Mouse (Mus musculus) embryonic facial prominence, embryonic 14.5 days (tissue): Measurements from ENCODE around the gene Ogdhl. TPM values are rescaled to one million over a fixed set of nuclear protein-coding genes. Genes with fewer than 3 reads are reported as not detected.
"Not testable (repeated sequence)": the region's sequence is repeated elsewhere in the genome, so short reads cannot be mapped to it uniquely, and the experiment has no call there.

Experiments used
- ATAC-seq: fragments of 200-750 bp; cut with Nextera tagmentation; 2 replicates; pipeline ENCODE4 v1.8.0; 2017; ENCODE audit warnings: low read depth, moderate number of reproducible peaks, moderate TSS enrichment
- DNase-seq: peaks from one replicate; pipeline ENCODE4 v3.0.0-alpha.2; 2015; ENCODE audit warnings: low spot score
- H3K27ac ChIP-seq: fragments of 300-500 bp; sonication (generic); replicated peaks from 2 replicates; pipeline ENCODE4 v1.5.1; 2014; ENCODE audit warnings: low read depth, mild to moderate bottlenecking, low read length, moderate library complexity
- H3K27me3 ChIP-seq: fragments of 300-500 bp; sonication (generic); replicated peaks from 2 replicates; pipeline ENCODE4 v1.6.1; 2014; ENCODE audit warnings: low read length; ENCODE audit not compliant: control insufficient read depth, insufficient read depth
- H3K36me3 ChIP-seq: fragments of 300-500 bp; sonication (generic); 2 replicates; pipeline ENCODE4 v1.6.1; 2014; ENCODE audit warnings: low read length, mixed read lengths; ENCODE audit not compliant: control insufficient read depth, insufficient read depth
- H3K4me1 ChIP-seq: fragments of 300-500 bp; sonication (generic); 2 replicates; pipeline ENCODE4 v1.6.1; 2014; ENCODE audit warnings: antibody characterized with exemption, low read length; ENCODE audit not compliant: control insufficient read depth, insufficient read depth
- H3K4me2 ChIP-seq: fragments of 300-500 bp; sonication (generic); 2 replicates; pipeline ENCODE4 v1.6.1; 2014; ENCODE audit warnings: low read depth, mild to moderate bottlenecking, low read length, moderate library complexity, mixed read lengths
- H3K4me3 ChIP-seq: fragments of 300-500 bp; sonication (generic); 2 replicates; pipeline ENCODE4 v1.5.1; 2014; ENCODE audit warnings: low read depth, mild to moderate bottlenecking, low read length
- H3K9ac ChIP-seq: fragments of 300-500 bp; sonication (generic); 2 replicates; pipeline ENCODE4 v1.6.1; 2014; ENCODE audit warnings: low read depth, mild to moderate bottlenecking, low read length, moderate library complexity, mixed read lengths
- H3K9me3 ChIP-seq: fragments of 300-500 bp; sonication (generic); 2 replicates; pipeline ENCODE4 v1.6.1; 2016; ENCODE audit warnings: low read length; ENCODE audit not compliant: control insufficient read depth
- whole genome bisulfite sequencing: fragments of 180-500 bp; shearing (Covaris S2); extraction: QIAGEN DNeasy Blood & Tissue Kit; methylation state at CpG from one replicate; pipeline ENCODE4 v1.1.7; 2014; 5-methylcytosine and 5-hydroxymethylcytosine counted together
- polyA plus RNA-seq: library from polyadenylated mRNA; unstranded; fragments of >200 nt; fragmentation: Nextera tagmentation; extraction: Ambion mirVana; gene quantifications from 2 replicates; pipeline ENCODE4 v1.2.1, GENCODE M21; 2014

Ogdhl gene
- polyA plus RNA-seq, 1 experiment from 2014 or later: 9.5 TPM

DNA sequence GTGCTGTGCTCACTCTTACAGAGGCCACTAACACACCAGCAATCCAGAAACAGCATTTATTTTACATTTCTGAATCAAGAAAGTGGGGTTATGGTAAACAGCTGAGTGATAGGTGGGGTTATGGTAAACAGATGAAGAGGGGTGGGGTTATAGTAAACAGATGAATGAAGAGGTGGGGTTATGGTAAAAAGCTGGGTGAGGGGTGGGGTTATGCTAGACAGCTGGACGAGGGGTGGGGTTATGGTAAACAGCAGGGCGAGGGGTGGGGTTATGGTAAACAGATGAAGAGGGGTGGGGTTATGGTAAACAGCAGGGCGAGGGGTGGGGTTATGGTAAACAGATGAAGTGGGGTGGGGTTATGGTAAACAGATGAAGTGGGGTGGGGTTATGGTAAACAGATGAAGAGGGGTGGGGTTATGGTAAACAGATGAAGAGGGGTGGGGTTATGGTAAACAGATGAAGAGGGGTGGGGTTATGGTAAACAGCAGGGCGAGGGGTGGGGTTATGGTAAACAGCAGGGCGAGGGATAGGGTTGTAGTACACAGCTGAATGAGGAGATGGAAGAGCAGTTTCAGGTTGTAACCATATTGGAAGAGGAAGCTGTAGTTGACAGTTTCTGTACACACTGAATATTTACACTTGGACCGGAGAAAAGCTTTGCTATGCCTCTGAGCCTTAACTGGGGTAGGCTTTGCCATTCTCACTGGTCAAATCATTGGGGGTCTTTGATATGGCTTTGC lies 29.5 kb downstream of the Ogdhl start:
- not testable (repeated sequence) for H3K27ac ChIP-seq, H3K4me3 ChIP-seq, H3K9me3 ChIP-seq, DNase-seq, ATAC-seq, H3K4me2 ChIP-seq, H3K4me1 ChIP-seq, H3K9ac ChIP-seq, H3K27me3 ChIP-seq
- H3K36me3 ChIP-seq: peaks cover 12% of the 10 kb centered on the region; the same call in 1 of the 2 replicates
- 30% methylated on average over 6 of the region's 6 CpGs for WGBS

- Histone ChIP-seq H3K4me1 (no peaks in the 10 kb centered on the region), H3K9ac (no peak overlapping the region)
Observed at GRCm38 (mm10) chr14:32364359-32364758, 42.5 kb downstream of the Ogdhl start.

GRCm38 (mm10) chr14:32369756-32370155 lies 47.9 kb downstream of the Ogdhl start:
- ATAC-seq: no peak
- no peaks in the 10 kb centered on the region for H3K36me3 ChIP-seq

More at GRCm38 (mm10) chr14:32364359-32364758, 42.5 kb downstream of the Ogdhl start:
- 42% methylated on average over 6 of the region's 7 CpGs for WGBS
- Histone ChIP-seq H3K4me2 (no peak overlapping the region), H3K4me3 (no peak overlapping the region), H3K27me3 (no peaks in the 10 kb centered on the region), H3K36me3 (no peaks in the 10 kb centered on the region), H3K27ac (no peak overlapping the region), H3K9me3 (peaks cover 4% of the 10 kb centered on the region)
- ATAC-seq: no peak
- no peak for DNase-seq

DNA sequence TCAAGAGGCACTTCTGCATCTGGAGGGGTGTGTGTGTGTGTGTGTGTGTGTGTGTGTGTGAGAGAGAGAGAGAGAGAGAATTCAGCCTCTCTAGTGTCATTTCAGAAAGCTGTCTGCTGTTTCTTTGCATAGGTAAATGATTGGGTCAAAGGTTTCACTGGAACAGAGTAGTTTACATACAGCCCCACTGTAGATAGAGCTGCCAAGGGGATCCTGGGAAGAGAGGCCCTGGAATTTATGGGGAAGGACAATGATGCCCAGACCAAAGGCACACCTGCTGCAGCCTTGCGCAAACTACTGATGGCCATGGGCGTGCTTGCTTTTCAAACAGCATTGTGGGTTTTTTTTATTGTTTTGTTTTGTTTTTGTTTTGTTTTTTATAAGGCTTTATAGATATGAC lies 50.7 kb downstream of the Ogdhl start:
- H3K9me3 ChIP-seq: no peaks in the 10 kb centered on the region
- H3K27ac ChIP-seq: no peak overlapping the region
- H3K4me2 ChIP-seq: no peak overlapping the region
- ATAC-seq: no peak
- no peak overlapping the region for H3K4me3 ChIP-seq
- no peak overlapping the region for H3K9ac ChIP-seq
- 86% methylated on average over 2 of the region's 2 CpGs for WGBS
- H3K4me1 ChIP-seq: no peaks in the 10 kb centered on the region
- no peaks in the 10 kb centered on the region for H3K36me3 ChIP-seq
- H3K27me3 ChIP-seq: no peaks in the 10 kb centered on the region
- DNase-seq: no peak

More at GRCm38 (mm10) chr14:32369756-32370155, 47.9 kb downstream of the Ogdhl start:
- no peak overlapping the region for H3K4me3 ChIP-seq
- no peak for DNase-seq
- WGBS: 66% methylated on average over 7 of the region's 7 CpGs
- no peak overlapping the region for H3K4me2 ChIP-seq
- H3K9ac ChIP-seq: no peak overlapping the region
- no peaks in the 10 kb centered on the region for H3K9me3 ChIP-seq
- no peaks in the 10 kb centered on the region for H3K4me1 ChIP-seq
- no peak overlapping the region for H3K27ac ChIP-seq
- H3K27me3 ChIP-seq: no peaks in the 10 kb centered on the region

GRCm38 (mm10) chr14:32379395-32380098 lies 57.7 kb downstream of the Ogdhl start:
- Histone ChIP-seq H3K36me3 (no peaks in the 10 kb centered on the region), H3K27me3 (peaks cover 18% of the 10 kb centered on the region), H3K4me2 (no peak overlapping the region; the same call in 1 of the 2 replicates), H3K4me3 (no peak overlapping the region), H3K27ac (no peak overlapping the region), H3K9me3 (no peaks in the 10 kb centered on the region), H3K4me1 (peaks cover 6% of the 10 kb centered on the region; the same call in 1 of the 2 replicates), H3K9ac (no peak overlapping the region)
- DNase-seq (peak; percentile 24), ATAC-seq (no peak)
- 11% methylated on average over 22 of the region's 22 CpGs for WGBS

- WGBS: 40% methylated on average over 3 of the region's 3 CpGs
Observed at GRCm38 (mm10) chr14:32380099-32380480, 58.3 kb downstream of the Ogdhl start.

GRCm38 (mm10) chr14:32381066-32381465 lies 59.2 kb downstream of the Ogdhl start:
- ATAC-seq: no peak
- DNase-seq: no peak
- Histone ChIP-seq H3K9ac (no peak overlapping the region), H3K36me3 (no peaks in the 10 kb centered on the region), H3K4me3 (no peak overlapping the region), H3K9me3 (no peaks in the 10 kb centered on the region), H3K4me1 (peaks cover 6% of the 10 kb centered on the region; the same call in 1 of the 2 replicates), H3K27me3 (peaks cover 18% of the 10 kb centered on the region), H3K27ac (no peak overlapping the region), H3K4me2 (no peak overlapping the region)
- 32% methylated on average over 7 of the region's 7 CpGs for WGBS

More at GRCm38 (mm10) chr14:32380099-32380480, 58.3 kb downstream of the Ogdhl start:
- H3K36me3 ChIP-seq: no peaks in the 10 kb centered on the region
- no peak overlapping the region for H3K9ac ChIP-seq
- DNase-seq (no peak), ATAC-seq (no peak)
- H3K27ac ChIP-seq: no peak overlapping the region
- H3K27me3 ChIP-seq: peaks cover 18% of the 10 kb centered on the region
- no peak overlapping the region for H3K4me2 ChIP-seq
- H3K9me3 ChIP-seq: no peaks in the 10 kb centered on the region
- H3K4me3 ChIP-seq: no peak overlapping the region
- peaks cover 6% of the 10 kb centered on the region; the same call in 1 of the 2 replicates for H3K4me1 ChIP-seq

DNA sequence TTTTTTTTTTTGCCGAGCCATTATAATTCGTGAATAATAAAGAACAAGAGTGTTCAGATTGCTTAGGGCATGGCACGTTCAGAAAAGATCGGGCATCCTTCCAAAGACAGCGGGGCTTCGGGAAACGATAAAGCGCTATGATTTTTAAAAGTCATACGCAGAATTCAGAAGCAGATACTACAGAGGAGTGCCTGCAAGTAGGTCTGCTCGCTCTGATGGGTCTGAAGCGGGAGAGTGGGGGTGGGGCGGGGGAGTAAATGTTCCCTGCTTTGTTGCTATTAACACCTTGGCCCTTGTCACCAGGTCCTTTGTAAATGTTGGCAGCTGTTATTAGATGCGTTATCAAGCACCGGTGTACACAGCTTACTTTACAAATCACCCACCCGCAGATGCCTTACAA lies 59.8 kb downstream of the Ogdhl start:
- ATAC-seq (no peak), DNase-seq (no peak)
- WGBS: 45% methylated on average over 15 of the region's 15 CpGs
- Histone ChIP-seq H3K9ac (no peak overlapping the region), H3K4me1 (peaks cover 6% of the 10 kb centered on the region; the same call in 1 of the 2 replicates), H3K4me2 (no peak overlapping the region), H3K4me3 (no peak overlapping the region), H3K9me3 (no peaks in the 10 kb centered on the region), H3K27me3 (peaks cover 18% of the 10 kb centered on the region), H3K27ac (no peak overlapping the region), H3K36me3 (no peaks in the 10 kb centered on the region)
